In the genomic region with DNA sequence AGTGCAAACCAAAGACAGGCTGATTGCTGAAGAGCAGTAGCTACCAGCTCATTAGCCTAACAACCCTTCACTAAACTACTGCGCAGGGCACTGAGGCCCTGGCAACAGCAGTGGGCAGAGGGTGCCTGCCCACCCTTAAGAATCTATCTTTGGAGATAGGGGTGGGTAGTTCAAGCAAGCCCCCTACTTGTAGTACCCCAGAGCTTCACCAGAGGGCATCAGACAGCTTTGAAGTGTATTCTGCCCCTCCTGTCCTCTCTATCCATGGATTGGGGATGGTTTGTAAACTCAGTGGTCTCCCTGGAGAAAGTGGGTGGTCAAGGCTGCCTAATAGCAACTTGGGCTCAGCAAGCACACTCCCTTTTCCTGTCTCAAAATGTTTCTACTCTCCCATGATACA, we compare ENCODE assay signal across 9 mouse cellular contexts.
DNase-seq lines count a peak whose midpoint lies in the region; ATAC-seq and TF ChIP-seq lines count a peak whose summit lies in the region.
"Had no signal": no experiment of that assay in that cellular context is flagged by ENCODE, and none has a peak within 500 bp of the region (broad histone marks: within the 10 kb centered on the region; RNA-seq: fewer than 3 reads in every experiment).

No protein-coding gene starts in this region.

- H3K4me1 ChIP-seq in midbrain, embryonic 15.5 days, result peaks cover 50% of the 10 kb centered on the region

- no peak for ATAC-seq in midbrain, embryonic 15.5 days (replicated peaks)
- no peak for ATAC-seq in megakaryocyte, adult 5-6 weeks (ENCODE audit: poor library complexity, severe bottlenecking)

- H3K9me3 ChIP-seq in midbrain, embryonic 15.5 days, result no peaks in the 10 kb centered on the region
- H3K9me3 ChIP-seq: midbrain, embryonic 12.5 days had no signal

- H3K36me3 ChIP-seq in midbrain, embryonic 15.5 days (replicated peaks), result no peaks in the 10 kb centered on the region
- H3K36me3 ChIP-seq: midbrain, embryonic 12.5 days had no signal

- no peak overlapping the region for H3K4me2 ChIP-seq in midbrain, embryonic 15.5 days
- H3K4me2 ChIP-seq: midbrain, embryonic 12.5 days had no signal

- peak; percentile 36 for DNase-seq in adrenal gland, postnatal 14 days
- no peak for DNase-seq in adrenal gland, adult 2 months
- DNase-seq in layer of hippocampus, adult 2 months (ENCODE audit: low spot score in 2 of 2), result peak; percentile 37 to 68
- DNase-seq in layer of hippocampus, adult 9-11 months, result no peak
- peak; percentile 21 for DNase-seq in embryo, embryonic 10 days (ENCODE audit: low spot score)
- DNase-seq in heart, postnatal 14 days, result no peak

- no peak overlapping the region for H3K9ac ChIP-seq in midbrain, embryonic 15.5 days
- H3K9ac ChIP-seq: midbrain, embryonic 12.5 days had no signal

- peak overlapping the region; percentile 63 for H3K27ac ChIP-seq in layer of hippocampus, adult 2 months
- peak overlapping the region; percentile 46; the same call in 1 of the 2 replicates for H3K27ac ChIP-seq in midbrain, embryonic 15.5 days

- H3K4me3 ChIP-seq in layer of hippocampus, adult 2 months, result no peak overlapping the region
- no peak overlapping the region for H3K4me3 ChIP-seq in midbrain, embryonic 15.5 days
- H3K4me3 ChIP-seq: midbrain, embryonic 12.5 days had no signal

- TF ChIP-seq CTCF in layer of hippocampus, adult 2 months (conservative IDR thresholded peaks at IDR 0.05), result peak; percentile 84

- no peaks in the 10 kb centered on the region for H3K27me3 ChIP-seq in midbrain, embryonic 15.5 days (replicated peaks)

- WGBS in midbrain, embryonic 15.5 days, result 53% methylated on average over 1 of the region's 1 CpGs

- intact Hi-C loops in heart, postnatal 14 days (cut with DNase I), result no loop called here

Comparison
In these comparisons a context has a peak if more than half of its experiments do, and no peak if none do; other contexts are left out.
1. DNase-seq: peak in adrenal gland, postnatal 14 days (single experiment), layer of hippocampus, adult 2 months (2 of 2) and embryo, embryonic 10 days (single experiment); none in adrenal gland, adult 2 months (single experiment), layer of hippocampus, adult 9-11 months (single experiment) and heart, postnatal 14 days (0 of 2).